Mouse (Mus musculus) heart, adult 18-20 months (tissue): ENCODE measurements around the gene Ppp1r14a. TPM values are rescaled to one million over a fixed set of nuclear protein-coding genes. Genes with fewer than 3 reads are reported as not detected.
A peak's percentile ranks its signal among the peaks of the same experiment; 100 is the strongest.

Experiments used
- DNase-seq, 2 experiments: peaks; one replicate each; pipeline ENCODE4 v3.0.0; 2021 to 2022; ENCODE audit warnings: mixed read lengths in 1 of 2
- total RNA-seq, 2 experiments: library from RNA; stranded (reverse); gene quantifications; 2 replicates each; pipeline ENCODE4 v1.2.3; 2021

Ppp1r14a gene
- total RNA-seq, 2 experiments from 2014 or later: 5.8 to 7.5 TPM

GRCm38 (mm10) chr7:29303738-29304462 lies 14.8 kb downstream of the Ppp1r14a start, which contains the start of gene Dpf1:
Gene Dpf1 (plus strand): TSS chr7:29303951.
- DNase-seq: peak; percentile 64 to 67

GRCm38 (mm10) chr7:29304463-29305262 lies 15.6 kb downstream of the Ppp1r14a start:
- no peak for DNase-seq

GRCm38 (mm10) chr7:29305263-29305988 lies 16.3 kb downstream of the Ppp1r14a start:
- DNase-seq: no peak

- no peak for DNase-seq
These were observed 17.0 kb downstream of the Ppp1r14a start for GRCm38 (mm10) chr7:29306108-29306507.

GRCm38 (mm10) chr7:29306619-29307018 lies 17.5 kb downstream of the Ppp1r14a start:
- peak in 1 of 2 experiments; percentile 55 for DNase-seq

GRCm38 (mm10) chr7:29307350-29308104 lies 18.4 kb downstream of the Ppp1r14a start:
- peak; percentile 91 to 92 for DNase-seq

GRCm38 (mm10) chr7:29309221-29309721 lies 20.2 kb downstream of the Ppp1r14a start:
- peak in 1 of 2 experiments; percentile 44 for DNase-seq

GRCm38 (mm10) chr7:29309749-29310148 lies 20.6 kb downstream of the Ppp1r14a start:
- no peak for DNase-seq

GRCm38 (mm10) chr7:29313051-29313450 lies 23.9 kb downstream of the Ppp1r14a start:
- no peak for DNase-seq

- DNase-seq: no peak
These were observed 24.6 kb downstream of the Ppp1r14a start for GRCm38 (mm10) chr7:29313572-29314261.

- DNase-seq: no peak
These were observed 25.9 kb downstream of the Ppp1r14a start for GRCm38 (mm10) chr7:29314844-29315628.

GRCm38 (mm10) chr7:29316137-29316734 lies 27.1 kb downstream of the Ppp1r14a start:
- DNase-seq: no peak

GRCm38 (mm10) chr7:29316976-29317375 lies 27.9 kb downstream of the Ppp1r14a start:
- DNase-seq: peak in 1 of 2 experiments; percentile 47

GRCm38 (mm10) chr7:29317558-29317957 lies 28.4 kb downstream of the Ppp1r14a start:
- DNase-seq: no peak

GRCm38 (mm10) chr7:29318115-29318911 lies 29.2 kb downstream of the Ppp1r14a start:
- peak in 1 of 2 experiments; percentile 59 for DNase-seq

- DNase-seq: no peak
These were observed 30.5 kb downstream of the Ppp1r14a start for GRCm38 (mm10) chr7:29319337-29320307.

GRCm38 (mm10) chr7:29327087-29327486 lies 38.0 kb downstream of the Ppp1r14a start:
- DNase-seq: no peak
